Mouse (Mus musculus): ENCODE measurements at regions not wholly inside any gene's neighbourhood (a gene's known extent, or its start where the extent isn't known, plus 50 kb on each side); places are given as distances from the start of the nearest gene placed in this dataset.

- H3K4me2 ChIP-seq (replicated peaks), result no peak overlapping the region
- WGBS, result 92% methylated on average over 6 of the region's 6 CpGs
- H3K9ac ChIP-seq (replicated peaks), result no peak overlapping the region; the same call in 1 of the 2 replicates
- H3K4me3 ChIP-seq, result no peak overlapping the region
- ATAC-seq (replicated peaks), result no peak
- H3K27ac ChIP-seq (replicated peaks), result no peak overlapping the region
- no peaks in the 10 kb centered on the region for H3K4me1 ChIP-seq
- no peaks in the 10 kb centered on the region for H3K9me3 ChIP-seq
- no peaks in the 10 kb centered on the region for H3K36me3 ChIP-seq
- H3K27me3 ChIP-seq, result no peaks in the 10 kb centered on the region
Measured at GRCm38 (mm10) chr9:52836151-52836630, 156.6 kb upstream of the AI593442 start.

- H3K27me3 ChIP-seq, result no peaks in the 10 kb centered on the region
- H3K4me2 ChIP-seq (replicated peaks), result no peak overlapping the region
- no peak for ATAC-seq (replicated peaks)
- no peak overlapping the region for H3K4me3 ChIP-seq
- no peaks in the 10 kb centered on the region for H3K9me3 ChIP-seq
- no peaks in the 10 kb centered on the region for H3K36me3 ChIP-seq
- no peak overlapping the region for H3K27ac ChIP-seq (replicated peaks)
- H3K9ac ChIP-seq (replicated peaks), result no peak overlapping the region; the same call in 1 of the 2 replicates
- H3K4me1 ChIP-seq, result peaks cover 3% of the 10 kb centered on the region
- 62% methylated on average over 8 of the region's 8 CpGs for WGBS
Measured at GRCm38 (mm10) chr9:52835481-52836150, 156.0 kb upstream of the AI593442 start.

GRCm38 (mm10) chr9:52826781-52827180 lies 147.2 kb upstream of the AI593442 start:
- ATAC-seq (replicated peaks), result no peak
- no peaks in the 10 kb centered on the region for H3K36me3 ChIP-seq
- no peak overlapping the region for H3K4me3 ChIP-seq
- H3K4me1 ChIP-seq, result peaks cover 3% of the 10 kb centered on the region
- no peak overlapping the region for H3K4me2 ChIP-seq (replicated peaks)
- H3K9ac ChIP-seq (replicated peaks), result no peak overlapping the region
- WGBS, result 89% methylated on average over 1 of the region's 1 CpGs
- H3K27ac ChIP-seq (replicated peaks), result no peak overlapping the region
- H3K27me3 ChIP-seq, result no peaks in the 10 kb centered on the region
- no peaks in the 10 kb centered on the region for H3K9me3 ChIP-seq

- 87% methylated on average over 4 of the region's 4 CpGs for WGBS
- no peak for ATAC-seq (replicated peaks)
- Histone ChIP-seq H3K9me3 (no peaks in the 10 kb centered on the region), H3K4me2 (replicated peaks) (no peak overlapping the region), H3K4me3 (no peak overlapping the region), H3K36me3 (no peaks in the 10 kb centered on the region), H3K4me1 (no peaks in the 10 kb centered on the region), H3K9ac (replicated peaks) (no peak overlapping the region), H3K27ac (replicated peaks) (no peak overlapping the region), H3K27me3 (no peaks in the 10 kb centered on the region)
Measured at GRCm38 (mm10) chr9:52816309-52816708, 136.7 kb upstream of the AI593442 start.

- Histone ChIP-seq H3K36me3 (no peaks in the 10 kb centered on the region), H3K27ac (replicated peaks) (no peak overlapping the region), H3K9me3 (no peaks in the 10 kb centered on the region), H3K4me2 (replicated peaks) (no peak overlapping the region), H3K4me1 (no peaks in the 10 kb centered on the region), H3K9ac (replicated peaks) (no peak overlapping the region), H3K4me3 (no peak overlapping the region), H3K27me3 (no peaks in the 10 kb centered on the region)
- 97% methylated on average over 13 of the region's 13 CpGs for WGBS
- no peak for ATAC-seq (replicated peaks)
Measured at GRCm38 (mm10) chr9:52802969-52803368, 123.4 kb upstream of the AI593442 start.

GRCm38 (mm10) chr9:52801801-52802200 lies 122.2 kb upstream of the AI593442 start:
- 56% methylated on average over 5 of the region's 5 CpGs for WGBS
- Histone ChIP-seq H3K9me3 (no peaks in the 10 kb centered on the region), H3K9ac (replicated peaks) (no peak overlapping the region), H3K36me3 (no peaks in the 10 kb centered on the region), H3K4me3 (no peak overlapping the region), H3K4me1 (no peaks in the 10 kb centered on the region), H3K4me2 (replicated peaks) (no peak overlapping the region), H3K27ac (replicated peaks) (no peak overlapping the region), H3K27me3 (no peaks in the 10 kb centered on the region)
- no peak for ATAC-seq (replicated peaks)

GRCm38 (mm10) chr9:52800476-52800875 lies 120.9 kb upstream of the AI593442 start:
- no peaks in the 10 kb centered on the region for H3K4me1 ChIP-seq
- peak; percentile 70; the same call in 1 of the 2 replicates for ATAC-seq (replicated peaks)
- no peak overlapping the region for H3K9ac ChIP-seq (replicated peaks)
- no peaks in the 10 kb centered on the region for H3K9me3 ChIP-seq
- 49% methylated on average over 3 of the region's 3 CpGs for WGBS
- no peaks in the 10 kb centered on the region for H3K27me3 ChIP-seq
- H3K27ac ChIP-seq (replicated peaks), result no peak overlapping the region
- no peak overlapping the region for H3K4me3 ChIP-seq
- no peaks in the 10 kb centered on the region for H3K36me3 ChIP-seq
- H3K4me2 ChIP-seq (replicated peaks), result no peak overlapping the region

- H3K4me1 ChIP-seq, result no peaks in the 10 kb centered on the region
- no peaks in the 10 kb centered on the region for H3K36me3 ChIP-seq
- no peak for ATAC-seq (replicated peaks)
- no peak overlapping the region for H3K4me3 ChIP-seq
- no peaks in the 10 kb centered on the region for H3K9me3 ChIP-seq
- 54% methylated on average over 1 of the region's 1 CpGs for WGBS
- no peak overlapping the region for H3K27ac ChIP-seq (replicated peaks)
- no peak overlapping the region for H3K9ac ChIP-seq (replicated peaks)
- H3K27me3 ChIP-seq, result no peaks in the 10 kb centered on the region
- no peak overlapping the region for H3K4me2 ChIP-seq (replicated peaks)
Measured at GRCm38 (mm10) chr9:52792596-52792995, 113.0 kb upstream of the AI593442 start.

GRCm38 (mm10) chr9:52782520-52782919 lies 102.9 kb upstream of the AI593442 start:
- no peaks in the 10 kb centered on the region for H3K27me3 ChIP-seq
- H3K27ac ChIP-seq (replicated peaks), result no peak overlapping the region
- no peaks in the 10 kb centered on the region for H3K4me1 ChIP-seq
- H3K9ac ChIP-seq (replicated peaks), result no peak overlapping the region
- 90% methylated on average over 3 of the region's 3 CpGs for WGBS
- H3K4me3 ChIP-seq, result no peak overlapping the region
- H3K9me3 ChIP-seq, result no peaks in the 10 kb centered on the region
- H3K36me3 ChIP-seq, result no peaks in the 10 kb centered on the region
- no peak for ATAC-seq (replicated peaks)
- H3K4me2 ChIP-seq (replicated peaks), result no peak overlapping the region

- no peaks in the 10 kb centered on the region for H3K9me3 ChIP-seq
- H3K9ac ChIP-seq (replicated peaks), result no peak overlapping the region
- ATAC-seq (replicated peaks), result no peak
- H3K4me2 ChIP-seq (replicated peaks), result no peak overlapping the region
- WGBS, result 4% methylated on average over 6 of the region's 6 CpGs
- H3K27me3 ChIP-seq, result no peaks in the 10 kb centered on the region
- no peak overlapping the region for H3K27ac ChIP-seq (replicated peaks)
- no peaks in the 10 kb centered on the region for H3K36me3 ChIP-seq
- no peak overlapping the region for H3K4me3 ChIP-seq
- H3K4me1 ChIP-seq, result peaks cover 3% of the 10 kb centered on the region; the same call in 1 of the 2 replicates
Measured at GRCm38 (mm10) chr9:52776542-52776941, 97.0 kb upstream of the AI593442 start.

- peaks cover 3% of the 10 kb centered on the region; the same call in 1 of the 2 replicates for H3K4me1 ChIP-seq
- H3K9me3 ChIP-seq, result no peaks in the 10 kb centered on the region
- H3K27ac ChIP-seq (replicated peaks), result no peak overlapping the region
- no peaks in the 10 kb centered on the region for H3K36me3 ChIP-seq
- ATAC-seq (replicated peaks), result no peak
- 100% methylated on average over 1 of the region's 1 CpGs for WGBS
- no peak overlapping the region for H3K4me3 ChIP-seq
- no peak overlapping the region for H3K9ac ChIP-seq (replicated peaks)
- H3K27me3 ChIP-seq, result no peaks in the 10 kb centered on the region
- no peak overlapping the region for H3K4me2 ChIP-seq (replicated peaks)
Measured at GRCm38 (mm10) chr9:52775232-52775631, 95.7 kb upstream of the AI593442 start.

- ATAC-seq (replicated peaks), result no peak
- Histone ChIP-seq H3K9ac (replicated peaks) (no peak overlapping the region), H3K27ac (replicated peaks) (0 out of 2 replicates have a peak overlapping the region, but pooled peaks have one; percentile 15), H3K4me1 (no peaks in the 10 kb centered on the region), H3K4me3 (no peak overlapping the region), H3K9me3 (no peaks in the 10 kb centered on the region), H3K4me2 (replicated peaks) (no peak overlapping the region), H3K27me3 (no peaks in the 10 kb centered on the region), H3K36me3 (no peaks in the 10 kb centered on the region)
- WGBS, result 64% methylated on average over 5 of the region's 5 CpGs
Measured at GRCm38 (mm10) chr9:52768056-52768455, 88.5 kb upstream of the AI593442 start.

GRCm38 (mm10) chr9:52765809-52766208 lies 86.2 kb upstream of the AI593442 start:
- Histone ChIP-seq H3K4me3 (no peak overlapping the region), H3K27ac (replicated peaks) (no peak overlapping the region), H3K4me2 (replicated peaks) (no peak overlapping the region), H3K9ac (replicated peaks) (no peak overlapping the region), H3K9me3 (no peaks in the 10 kb centered on the region), H3K4me1 (no peaks in the 10 kb centered on the region), H3K36me3 (no peaks in the 10 kb centered on the region), H3K27me3 (no peaks in the 10 kb centered on the region)
- 62% methylated on average over 5 of the region's 5 CpGs for WGBS
- no peak for ATAC-seq (replicated peaks)

Measured in forebrain, embryonic 15.5 days (tissue).